Comparison of ENCODE assay signal across 8 mouse cellular contexts in genomic region chr17:88312876-88313275, GRCm38 (mm10).
DNase-seq lines count a peak whose midpoint lies in the region; ATAC-seq and TF ChIP-seq lines count a peak whose summit lies in the region.

No protein-coding gene starts in this region.

- no peak overlapping the region for H3K4me2 ChIP-seq in lung, embryonic 14.5 days
- no peak overlapping the region for H3K4me2 ChIP-seq in stomach, postnatal 0 days (replicated peaks; ENCODE audit: low read depth)

- H3K36me3 ChIP-seq in lung, embryonic 14.5 days (ENCODE audit: insufficient read depth): no peaks in the 10 kb centered on the region
- no peaks in the 10 kb centered on the region for H3K36me3 ChIP-seq in MEL (ENCODE audit: control insufficient read depth in 1 of 2, insufficient read depth in 2 of 2, low read length in 2 of 2)
- H3K36me3 ChIP-seq in stomach, postnatal 0 days (ENCODE audit: control insufficient read depth, insufficient read depth, low read length): no peaks in the 10 kb centered on the region

- no peak overlapping the region for H3K9ac ChIP-seq in lung, embryonic 14.5 days
- H3K9ac ChIP-seq in MEL (ENCODE audit: control insufficient read depth, low read depth, low read length, poor library complexity, severe bottlenecking): no peak overlapping the region
- H3K9ac ChIP-seq in stomach, postnatal 0 days (ENCODE audit: low read length): no peak overlapping the region

- peak; percentile 59 for TF ChIP-seq RAD21 in MEL (IDR thresholded peaks at IDR 0.05; ENCODE audit: low read depth, low read length)

- intact Hi-C loops in gastrocnemius, adult 2 months (cut with DNase I): no loop called here
- intact Hi-C loops in gastrocnemius, postnatal 14 days (cut with DNase I; ENCODE audit: low total_unique reads): no loop called here

- WGBS in lung, embryonic 14.5 days: 84% methylated on average over 2 of the region's 2 CpGs
- 88% methylated on average over 2 of the region's 2 CpGs for WGBS in stomach, postnatal 0 days

- no peaks in the 10 kb centered on the region for H3K79me2 ChIP-seq in MEL (ENCODE audit: control insufficient read depth, insufficient read depth, low read length, poor library complexity)

- TF ChIP-seq EP300 in MEL (IDR thresholded peaks at IDR 0.05; ENCODE audit: low read depth in 1 of 2, low read length in 2 of 2): no peak
- TF ChIP-seq EP300 in stomach, postnatal 0 days (optimal IDR thresholded peaks at IDR 0.05): no peak

- TF ChIP-seq CTCF in gastrocnemius, adult 2 months (IDR thresholded peaks at IDR 0.05): peak; percentile 45
- TF ChIP-seq CTCF in lung, embryonic 14.5 days (IDR thresholded peaks at IDR 0.05; ENCODE audit: low read depth): peak; percentile 50
- TF ChIP-seq CTCF in MEL (IDR thresholded peaks at IDR 0.05 in 2 of 3, conservative IDR thresholded peaks at IDR 0.05 in 1 of 3; ENCODE audit: control insufficient read depth in 1 of 3, insufficient read depth in 1 of 3, low read depth in 2 of 3, low read length in 3 of 3, poor library complexity in 1 of 3, severe bottlenecking in 1 of 3): peak; percentile 48 to 56 (median 48); a peak in 5 of 6 replicates
- TF ChIP-seq CTCF in stomach, postnatal 0 days (IDR thresholded peaks at IDR 0.05; ENCODE audit: low read depth): peak; percentile 57

- H3K27me3 ChIP-seq in lung, embryonic 14.5 days (ENCODE audit: insufficient read depth, low read length): no peaks in the 10 kb centered on the region
- H3K27me3 ChIP-seq in MEL (ENCODE audit: control insufficient read depth in 1 of 2, insufficient read depth in 2 of 2, low read length in 2 of 2): no peaks in the 10 kb centered on the region
- H3K27me3 ChIP-seq in stomach, postnatal 0 days (ENCODE audit: control insufficient read depth, insufficient read depth, low read length): no peaks in the 10 kb centered on the region

- no peak overlapping the region for H3K27ac ChIP-seq in gastrocnemius, adult 2 months
- H3K27ac ChIP-seq in lung, embryonic 14.5 days (ENCODE audit: low read depth): no peak overlapping the region
- H3K27ac ChIP-seq in MEL (ENCODE audit: control insufficient read depth, low read depth, low read length): no peak overlapping the region
- H3K27ac ChIP-seq in stomach, postnatal 0 days (replicated peaks): no peak overlapping the region

- no peaks in the 10 kb centered on the region for H3K9me3 ChIP-seq in lung, embryonic 14.5 days (ENCODE audit: low read depth, low read length)
- H3K9me3 ChIP-seq in MEL (replicated peaks; ENCODE audit: insufficient read depth, low read length): no peaks in the 10 kb centered on the region
- no peaks in the 10 kb centered on the region for H3K9me3 ChIP-seq in stomach, postnatal 0 days (ENCODE audit: control insufficient read depth, low read length)

- H3K4me1 ChIP-seq in lung, embryonic 14.5 days (ENCODE audit: insufficient read depth): no peaks in the 10 kb centered on the region
- H3K4me1 ChIP-seq in MEL (ENCODE audit: control insufficient read depth in 1 of 2, insufficient read depth in 2 of 2, low read length in 2 of 2): no peaks in the 10 kb centered on the region
- no peaks in the 10 kb centered on the region for H3K4me1 ChIP-seq in stomach, postnatal 0 days (replicated peaks; ENCODE audit: control insufficient read depth, insufficient read depth)

- H3K4me3 ChIP-seq in gastrocnemius, adult 2 months: no peak overlapping the region
- no peak overlapping the region for H3K4me3 ChIP-seq in lung, embryonic 14.5 days (ENCODE audit: low read depth, low read length)
- no peak overlapping the region for H3K4me3 ChIP-seq in MEL (ENCODE audit: control insufficient read depth in 1 of 2, insufficient read depth in 1 of 2, low read depth in 2 of 2, low read length in 2 of 2)
- H3K4me3 ChIP-seq in stomach, postnatal 0 days (ENCODE audit: low read depth, low read length): no peak overlapping the region

- no peak for ATAC-seq in lung, embryonic 14.5 days (ENCODE audit: insufficient read depth)
- ATAC-seq in stomach, postnatal 0 days (ENCODE audit: low FRiP score, low TSS enrichment): no peak

- no peak for DNase-seq in gastrocnemius, adult 2 months
- no peak for DNase-seq in gastrocnemius, postnatal 4 days (ENCODE audit: low spot score in 2 of 2)
- DNase-seq in lung, embryonic 14.5 days: peak; percentile 47
- DNase-seq in lung, postnatal 14 days: no peak
- DNase-seq in MEL (ENCODE audit: low read depth, low spot score): peak; percentile 33
- no peak for DNase-seq in stomach, postnatal 0 days (ENCODE audit: low spot score)
- no peak for DNase-seq in frontal cortex, adult 2 months (ENCODE audit: extremely low spot score in 1 of 2, low spot score in 1 of 2)
- DNase-seq in gastrocnemius, postnatal 14 days: no peak

- TF ChIP-seq POLR2A in MEL (IDR thresholded peaks at IDR 0.05; ENCODE audit: control insufficient read depth in 1 of 2, insufficient read depth in 1 of 2, low read depth in 1 of 2, low read length in 2 of 2, poor library complexity in 1 of 2): no peak

TF ChIP-seq in MEL, 35 proteins besides CTCF, POLR2A, EP300 and RAD21:
- TF ChIP-seq KAT2A (conservative IDR thresholded peaks at IDR 0.05; ENCODE audit: low read depth, low read length) (no peak), SMC3 (IDR thresholded peaks at IDR 0.05; ENCODE audit: low read depth, low read length) (peak; percentile 45), USF2 (IDR thresholded peaks at IDR 0.05; ENCODE audit: borderline replicate concordance in 1 of 2, insufficient read depth in 1 of 2, low read depth in 1 of 2, low read length in 2 of 2) (no peak), ZC3H11A (IDR thresholded peaks at IDR 0.05; ENCODE audit: low read depth, low read length) (peak; percentile 40; the same call in 1 of the 2 replicates)

Comparison
In these comparisons a context has a peak if more than half of its experiments do, and no peak if none do; other contexts are left out.
1. DNase-seq: peak in lung, embryonic 14.5 days (single experiment) and MEL (single experiment); none in gastrocnemius, adult 2 months (single experiment), gastrocnemius, postnatal 4 days (0 of 2), lung, postnatal 14 days (single experiment), stomach, postnatal 0 days (single experiment), frontal cortex, adult 2 months (0 of 2) and gastrocnemius, postnatal 14 days (single experiment).
2. Peak in every context shown above with its lines, with median percentiles within 50 percentile points of each other: CTCF ChIP-seq.